28 mouse cellular contexts compared by ENCODE assay signal in the genomic region with DNA sequence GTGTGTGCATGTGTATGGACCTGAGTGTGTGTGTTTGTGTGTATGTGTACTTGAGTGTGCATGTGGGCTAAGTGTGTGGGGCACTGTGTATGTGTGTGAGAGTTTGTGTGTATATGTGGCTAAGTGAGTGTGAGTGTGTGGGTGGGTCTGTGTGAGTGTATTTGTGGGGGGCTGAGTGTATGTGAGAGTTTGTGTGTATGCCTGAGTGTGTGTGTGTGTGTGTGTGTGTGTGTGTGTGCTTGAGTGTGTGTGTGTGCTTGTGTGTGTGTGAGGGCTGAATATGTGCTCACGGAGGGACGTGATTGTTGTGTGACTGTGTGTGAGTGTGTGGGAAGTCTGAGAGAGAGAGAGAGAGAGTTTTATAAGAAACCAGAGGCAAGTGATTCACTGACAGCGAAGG. TPM values are rescaled to one million over a fixed set of nuclear protein-coding genes. Genes with fewer than 3 reads are reported as not detected.
DNase-seq lines count a peak whose midpoint lies in the region; ATAC-seq lines count a peak whose summit lies in the region.
"Had no signal": no experiment of that assay in that cellular context is flagged by ENCODE, and none has a peak within 500 bp of the region (broad histone marks: within the 10 kb centered on the region; RNA-seq: fewer than 3 reads in every experiment).

No protein-coding gene starts in this region.

- peaks cover 27% of the 10 kb centered on the region for H3K4me1 ChIP-seq in heart, embryonic 10.5 days
- peaks cover 56% of the 10 kb centered on the region for H3K4me1 ChIP-seq in lung, embryonic 16.5 days (replicated peaks; ENCODE audit: control insufficient read depth, insufficient read depth, low read length)
- H3K4me1 ChIP-seq in limb, embryonic 15.5 days = peaks cover 44% of the 10 kb centered on the region
- H3K4me1 ChIP-seq in kidney, embryonic 16.5 days (ENCODE audit: insufficient read depth, low read length) = peaks cover 64% of the 10 kb centered on the region

- WGBS in heart, embryonic 10.5 days = 90% methylated on average over 3 of the region's 3 CpGs
- WGBS in lung, embryonic 16.5 days = 42% methylated on average over 3 of the region's 3 CpGs
- 93% methylated on average over 3 of the region's 3 CpGs for WGBS in limb, embryonic 15.5 days
- 72% methylated on average over 3 of the region's 3 CpGs for WGBS in kidney, embryonic 16.5 days

- no peak overlapping the region for H3K4me2 ChIP-seq in lung, embryonic 16.5 days (ENCODE audit: low read depth, low read length)
- H3K4me2 ChIP-seq in limb, embryonic 15.5 days = no peak overlapping the region
- H3K4me2 ChIP-seq in kidney, embryonic 16.5 days (replicated peaks; ENCODE audit: low read depth, low read length) = no peak overlapping the region
- H3K4me2 ChIP-seq: forebrain, embryonic 13.5 days; heart, embryonic 13.5 days; hindbrain, embryonic 13.5 days had no signal

- H3K4me3 ChIP-seq in heart, embryonic 10.5 days = no peak overlapping the region
- no peak overlapping the region for H3K4me3 ChIP-seq in lung, embryonic 16.5 days (ENCODE audit: low read length)
- H3K4me3 ChIP-seq in limb, embryonic 15.5 days = no peak overlapping the region
- no peak overlapping the region for H3K4me3 ChIP-seq in kidney, embryonic 16.5 days (ENCODE audit: low read length)
- H3K4me3 ChIP-seq: forebrain, embryonic 10.5 days; forebrain, embryonic 13.5 days; heart, embryonic 13.5 days; hindbrain, embryonic 13.5 days had no signal

- H3K36me3 ChIP-seq in heart, embryonic 10.5 days = no peaks in the 10 kb centered on the region
- peaks cover 6% of the 10 kb centered on the region; the same call in 1 of the 2 replicates for H3K36me3 ChIP-seq in lung, embryonic 16.5 days (ENCODE audit: control insufficient read depth, insufficient read depth, low read length)
- peaks cover 46% of the 10 kb centered on the region for H3K36me3 ChIP-seq in limb, embryonic 15.5 days
- no peaks in the 10 kb centered on the region for H3K36me3 ChIP-seq in kidney, embryonic 16.5 days (ENCODE audit: insufficient read depth, low read length)
- H3K36me3 ChIP-seq: G1E; hindbrain, embryonic 13.5 days had no signal

- ATAC-seq in lung, embryonic 16.5 days (ENCODE audit: low read depth) = no peak
- no peak for ATAC-seq in limb, embryonic 15.5 days (ENCODE audit: insufficient number of reproducible peaks, low FRiP score, low TSS enrichment, low read depth)
- ATAC-seq in kidney, embryonic 16.5 days (ENCODE audit: low FRiP score, low TSS enrichment) = no peak
- ATAC-seq: forebrain, embryonic 13.5 days; forebrain, embryonic 16.5 days; hindbrain, postnatal 0 days; inflammation-experienced regulatory T-cells, adult 6 months; intestine, embryonic 16.5 days; Patski had no signal

- no peak overlapping the region for H3K27ac ChIP-seq in heart, embryonic 10.5 days
- peak overlapping the region; percentile 13; the same call in 1 of the 2 replicates for H3K27ac ChIP-seq in lung, embryonic 16.5 days (ENCODE audit: low read length)
- H3K27ac ChIP-seq in limb, embryonic 15.5 days = 0 out of 2 replicates have a peak overlapping the region, but pooled peaks have one; percentile 38
- no peak overlapping the region for H3K27ac ChIP-seq in kidney, embryonic 16.5 days (ENCODE audit: low read length)
- H3K27ac ChIP-seq: forebrain, embryonic 10.5 days; forebrain, embryonic 13.5 days; heart, embryonic 13.5 days; hindbrain, postnatal 0 days had no signal

- no peak overlapping the region for H3K9ac ChIP-seq in lung, embryonic 16.5 days (ENCODE audit: low read length)
- H3K9ac ChIP-seq in limb, embryonic 15.5 days = no peak overlapping the region
- no peak overlapping the region for H3K9ac ChIP-seq in kidney, embryonic 16.5 days (replicated peaks; ENCODE audit: low read length)
- H3K9ac ChIP-seq: forebrain, embryonic 13.5 days; heart, embryonic 13.5 days; hindbrain, embryonic 13.5 days had no signal

- peaks cover 24% of the 10 kb centered on the region; the same call in 1 of the 2 replicates for H3K27me3 ChIP-seq in heart, embryonic 10.5 days (ENCODE audit: insufficient read depth, poor library complexity, severe bottlenecking)
- H3K27me3 ChIP-seq in lung, embryonic 16.5 days (ENCODE audit: control insufficient read depth, insufficient read depth, low read depth, low read length) = peaks cover 2% of the 10 kb centered on the region; the same call in 1 of the 2 replicates
- no peaks in the 10 kb centered on the region for H3K27me3 ChIP-seq in limb, embryonic 15.5 days
- H3K27me3 ChIP-seq in kidney, embryonic 16.5 days (ENCODE audit: insufficient read depth, low read length) = no peaks in the 10 kb centered on the region
- H3K27me3 ChIP-seq: CH12.LX, Patski had no signal

- H3K9me3 ChIP-seq in heart, embryonic 10.5 days = no peaks in the 10 kb centered on the region
- H3K9me3 ChIP-seq in lung, embryonic 16.5 days (ENCODE audit: control insufficient read depth, low read length) = no peaks in the 10 kb centered on the region
- H3K9me3 ChIP-seq in limb, embryonic 15.5 days = no peaks in the 10 kb centered on the region
- no peaks in the 10 kb centered on the region for H3K9me3 ChIP-seq in kidney, embryonic 16.5 days (ENCODE audit: low read length)
- H3K9me3 ChIP-seq: forebrain, embryonic 10.5 days; forebrain, embryonic 13.5 days; hindbrain, embryonic 13.5 days had no signal

- DNase-seq in heart, embryonic 10.5 days (ENCODE audit: low spot score) = peak; percentile 65
- no peak for DNase-seq in heart, postnatal 36 days
- DNase-seq in lung, postnatal 14 days = no peak
- DNase-seq: adrenal gland, postnatal 10 days; adrenal gland, postnatal 36 days; B cell, adult 2 months; cerebellum, adult 2 months; cerebellum, adult 9-11 months; cerebellum, postnatal 25 days; gastrocnemius, postnatal 10 days; gastrocnemius, postnatal 36 days; heart, postnatal 14 days had no signal

- intact Hi-C loops in heart, postnatal 36 days (cut with DNase I) = no loop called here

RNA-seq across cellular contexts. Expression of a gene that starts 3.8 kb away (rescaled TPM):
- polyA plus RNA-seq in heart, embryonic 10.5 days (2016; fragmentation: Nextera tagmentation; extraction: Ambion mirVana) = 1.4 and 2.8 TPM in 2 replicates
- total RNA-seq in heart, postnatal 36 days (2021) = 1 to 10 TPM; 1.2 to 1.6 TPM
- polyA plus RNA-seq in lung, embryonic 16.5 days (2015; fragmentation: Nextera tagmentation; extraction: Ambion mirVana) = 6.9 and 7.4 TPM in 2 replicates
- polyA plus RNA-seq in limb, embryonic 15.5 days (2015; fragmentation: Nextera tagmentation; extraction: Ambion mirVana) = 12.7 and 14.7 TPM in 2 replicates
- 5.5 and 6.1 TPM in 2 replicates for polyA plus RNA-seq in kidney, embryonic 16.5 days (2015; fragmentation: Nextera tagmentation; extraction: Ambion mirVana)
- total RNA-seq: CH12.LX had no signal
- polyA plus RNA-seq: G1E had no signal

RNA-seq across cellular contexts. Expression of a gene that starts 24.3 kb away (rescaled TPM):
- 72.3 and 96.5 TPM in 2 replicates for polyA plus RNA-seq in heart, embryonic 10.5 days (2016; fragmentation: Nextera tagmentation; extraction: Ambion mirVana)
- total RNA-seq in heart, postnatal 36 days (2021) = 10 to 100 TPM; 86.1 to 91.7 TPM
- 244 and 249 TPM in 2 replicates for polyA plus RNA-seq in lung, embryonic 16.5 days (2015; fragmentation: Nextera tagmentation; extraction: Ambion mirVana)
- polyA plus RNA-seq in limb, embryonic 15.5 days (2015; fragmentation: Nextera tagmentation; extraction: Ambion mirVana) = 288 and 295 TPM in 2 replicates
- polyA plus RNA-seq in kidney, embryonic 16.5 days (2015; fragmentation: Nextera tagmentation; extraction: Ambion mirVana) = 142 and 148 TPM in 2 replicates
- total RNA-seq: CH12.LX had no signal
- polyA plus RNA-seq: G1E; inflammation-experienced regulatory T-cells, adult 6 months had no signal

RNA-seq across cellular contexts. Expression of a gene that starts 49.8 kb away (rescaled TPM):
- polyA plus RNA-seq in heart, embryonic 10.5 days (2016; fragmentation: Nextera tagmentation; extraction: Ambion mirVana) = 0.26 TPM in 1 of 2 replicates, not detected in the other
- total RNA-seq in heart, postnatal 36 days (2021) = not detected
- 0.55 and 0.57 TPM in 2 replicates for polyA plus RNA-seq in lung, embryonic 16.5 days (2015; fragmentation: Nextera tagmentation; extraction: Ambion mirVana)
- polyA plus RNA-seq in limb, embryonic 15.5 days (2015; fragmentation: Nextera tagmentation; extraction: Ambion mirVana) = 107 and 113 TPM in 2 replicates
- polyA plus RNA-seq in kidney, embryonic 16.5 days (2015; fragmentation: Nextera tagmentation; extraction: Ambion mirVana) = 0.21 TPM in 1 of 2 replicates, not detected in the other
- total RNA-seq: CH12.LX; G1E; gastrocnemius, adult 18-20 months; gastrocnemius, postnatal 36 days; hematopoietic stem cell, adult 5-6 weeks had no signal
- polyA plus RNA-seq: forebrain, embryonic 13.5 days; forebrain, embryonic 16.5 days; G1E; hindbrain, postnatal 0 days; inflammation-experienced regulatory T-cells, adult 6 months; intestine, embryonic 16.5 days had no signal

Comparison
In these comparisons a context has a peak if more than half of its experiments do, and no peak if none do; other contexts are left out.
1. H3K27ac ChIP-seq: peak in lung, embryonic 16.5 days (single experiment) and limb, embryonic 15.5 days (single experiment); none in heart, embryonic 10.5 days (single experiment) and kidney, embryonic 16.5 days (single experiment).
2. RNA of a gene that starts 49.8 kb away (polyA plus RNA-seq): 107 to 113 TPM in limb, embryonic 15.5 days; 0.55 to 0.57 TPM in lung, embryonic 16.5 days, 0.26 TPM in heart, embryonic 10.5 days and 0.21 TPM in kidney, embryonic 16.5 days; every median in the first group is over 10 times any median in the second.